Mouse (Mus musculus): ENCODE measurements around the gene Cyp21a1.

GRCm38 (mm10) chr17:34808599-34809205 lies 4.3 kb upstream of the Cyp21a1 start:
- TF ChIP-seq HCFC1 (IDR thresholded peaks at IDR 0.05; ENCODE audit: borderline replicate concordance, insufficient read depth, low read length) (no peak), ZC3H11A (IDR thresholded peaks at IDR 0.05; ENCODE audit: borderline replicate concordance, low read depth, low read length) (no peak), CHD2 (IDR thresholded peaks at IDR 0.05; ENCODE audit: low read depth, low read length) (no peak)

All from ES-E14 (cell line).